Mouse (Mus musculus) 3T3-L1 (cell line): ENCODE data around the gene Zcwpw1.

ENCODE experiments used
- DNase-seq: peaks from one replicate; pipeline ENCODE4 v3.0.0-alpha.2; 2015; ENCODE audit warnings: low read depth, low spot score

Gene Zcwpw1

DNA sequence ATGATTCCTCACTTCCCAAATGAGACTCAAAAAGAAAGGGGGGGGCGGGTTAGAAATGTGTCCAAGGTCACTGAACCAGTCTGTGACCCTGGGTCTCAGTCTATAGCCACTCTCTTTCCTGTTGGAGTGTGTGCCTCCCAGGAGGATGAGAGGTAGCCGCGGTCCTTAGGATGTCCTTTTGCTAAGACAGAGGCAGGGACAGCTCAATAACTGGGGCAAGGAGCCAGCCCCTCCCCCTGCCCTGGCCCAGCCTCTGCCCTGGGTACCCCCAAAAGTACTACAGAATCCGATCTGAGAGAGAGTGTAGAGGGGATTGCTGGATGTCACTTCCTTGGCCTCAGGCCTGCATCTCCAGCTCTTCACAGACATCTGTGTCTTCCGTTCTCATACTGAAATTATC, 32.2 kb upstream of the Zcwpw1 start:
- DNase-seq, result no peak

DNA sequence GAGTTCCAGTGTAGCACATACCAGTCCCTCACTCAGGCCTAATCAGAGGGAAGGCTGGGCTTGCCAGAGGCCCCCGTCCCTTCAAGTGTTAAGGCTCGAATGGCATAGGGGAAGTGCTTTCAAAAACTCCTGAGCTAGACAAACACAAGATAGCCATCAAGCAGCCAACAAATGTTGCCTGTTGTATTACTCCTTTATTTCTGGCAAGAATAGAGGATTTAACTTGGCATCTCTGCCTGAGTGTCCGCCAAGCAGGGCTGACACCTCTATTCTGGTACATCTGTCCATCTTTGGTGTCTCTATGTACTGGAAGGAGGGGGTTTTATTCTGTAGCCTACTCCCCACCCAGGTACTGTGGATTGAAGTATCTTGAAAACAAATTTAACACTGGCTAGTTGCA, 31.5 kb upstream of the Zcwpw1 start:
- DNase-seq, result no peak

DNA sequence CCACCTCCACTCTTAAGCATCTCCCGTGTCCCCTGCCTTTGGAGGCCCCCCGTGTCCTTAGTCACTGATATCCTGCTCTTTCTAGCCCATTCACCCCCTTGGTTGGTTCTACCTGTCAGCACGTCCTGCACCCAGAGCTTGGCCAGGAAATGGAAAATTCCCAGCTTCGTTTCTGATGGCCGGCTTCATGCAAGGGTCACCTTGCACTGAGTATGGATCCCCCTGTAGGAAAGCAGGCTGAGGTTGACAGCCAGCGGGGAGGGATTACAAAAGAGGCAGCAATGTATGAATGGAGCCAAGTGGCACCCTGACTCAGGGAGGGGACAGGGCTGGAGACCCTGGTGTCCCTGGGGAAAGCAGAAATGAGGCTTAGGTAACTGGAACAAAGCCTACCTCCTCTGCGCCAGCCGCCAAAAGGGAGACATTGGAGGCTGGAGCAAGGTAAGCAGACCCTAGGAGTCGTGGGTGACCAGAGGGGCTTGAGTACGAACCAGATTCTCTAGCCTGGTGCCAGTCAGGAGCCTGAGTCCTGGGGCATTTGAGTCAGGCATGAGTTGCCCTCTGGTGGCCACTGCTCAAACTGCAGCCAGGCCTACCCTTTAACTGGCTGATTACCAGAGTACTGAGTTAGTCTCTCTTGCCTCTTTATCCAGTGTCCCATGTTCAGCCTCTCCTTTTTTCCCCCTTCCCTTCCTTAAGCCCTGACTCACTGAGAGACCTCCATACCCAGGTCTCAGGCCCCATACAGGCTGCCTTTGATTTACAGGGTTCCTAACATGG, 30.5 kb upstream of the Zcwpw1 start:
- peak; percentile 96 for DNase-seq

DNA sequence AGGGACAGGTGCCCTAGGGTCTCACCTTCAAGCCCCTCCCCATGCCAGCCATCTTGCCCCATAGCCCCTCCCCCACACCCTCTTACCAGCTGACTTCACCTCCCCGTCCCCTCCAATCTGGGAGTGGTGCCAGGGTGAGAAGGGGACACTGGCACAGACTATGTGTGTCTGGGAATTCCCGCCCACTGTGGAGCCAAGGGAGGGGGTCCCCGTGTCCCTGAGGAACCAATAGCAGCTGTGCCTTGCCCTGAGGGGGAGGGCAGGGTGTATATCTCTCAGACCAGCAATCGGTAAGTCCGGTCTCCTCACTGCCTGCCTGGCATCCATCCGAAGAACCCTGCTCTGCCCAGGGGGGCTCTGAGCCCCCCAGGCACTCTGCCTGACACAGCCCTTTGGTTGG, 29.7 kb upstream of the Zcwpw1 start:
- no peak for DNase-seq

DNA sequence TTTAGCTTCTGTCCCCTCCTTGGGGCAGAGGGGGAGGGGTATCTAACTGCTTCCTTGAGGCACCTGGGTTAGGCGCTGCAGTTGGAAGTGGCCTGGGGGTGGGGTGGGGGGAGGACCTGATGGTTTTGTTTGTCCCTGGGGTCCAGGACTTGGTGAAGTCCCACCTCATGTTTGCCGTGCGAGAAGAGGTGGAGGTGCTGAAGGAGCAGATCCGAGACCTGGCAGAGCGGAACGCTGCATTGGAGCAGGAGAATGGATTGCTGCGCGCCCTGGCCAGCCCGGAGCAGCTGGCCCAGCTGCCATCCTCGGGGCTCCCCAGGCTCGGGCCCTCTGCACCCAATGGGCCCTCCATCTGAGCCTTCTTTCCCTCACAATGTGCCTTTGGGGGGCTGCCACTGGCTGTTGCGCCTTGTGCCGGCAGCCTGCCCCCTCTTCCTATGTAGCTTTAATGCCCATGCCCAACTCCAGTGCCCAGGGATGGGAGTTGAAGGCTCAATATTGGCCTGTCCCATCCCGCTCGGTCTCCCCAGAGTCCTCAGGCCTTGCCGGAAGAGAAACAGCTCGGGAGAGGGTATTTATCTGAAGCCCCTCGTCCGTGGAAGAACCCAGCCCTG, 28.6 kb upstream of the Zcwpw1 start:
- no peak for DNase-seq

DNA sequence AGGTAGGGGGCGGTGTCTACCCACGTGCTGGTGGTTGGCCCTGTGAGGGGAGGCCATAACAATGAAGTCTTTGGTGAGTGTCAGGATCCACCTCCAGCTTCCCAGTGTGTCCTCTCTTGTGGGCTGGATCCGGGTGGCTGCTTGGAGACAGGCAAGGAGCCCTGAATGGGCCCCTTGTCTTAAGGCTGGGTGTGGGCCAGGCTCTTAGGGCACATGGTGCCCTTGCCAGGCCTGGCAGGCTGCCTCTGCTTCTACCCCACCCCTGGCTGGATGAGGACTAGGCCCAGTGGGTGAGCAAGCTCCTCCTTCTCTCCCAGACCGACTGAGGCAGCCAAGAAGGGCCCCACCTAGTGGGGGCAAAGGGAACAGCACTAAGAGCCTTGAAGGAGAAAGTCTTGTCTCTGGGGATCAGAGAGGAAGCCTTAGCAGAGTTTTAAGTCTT, 27.6 kb upstream of the Zcwpw1 start:
- peak; percentile 99 for DNase-seq

DNA sequence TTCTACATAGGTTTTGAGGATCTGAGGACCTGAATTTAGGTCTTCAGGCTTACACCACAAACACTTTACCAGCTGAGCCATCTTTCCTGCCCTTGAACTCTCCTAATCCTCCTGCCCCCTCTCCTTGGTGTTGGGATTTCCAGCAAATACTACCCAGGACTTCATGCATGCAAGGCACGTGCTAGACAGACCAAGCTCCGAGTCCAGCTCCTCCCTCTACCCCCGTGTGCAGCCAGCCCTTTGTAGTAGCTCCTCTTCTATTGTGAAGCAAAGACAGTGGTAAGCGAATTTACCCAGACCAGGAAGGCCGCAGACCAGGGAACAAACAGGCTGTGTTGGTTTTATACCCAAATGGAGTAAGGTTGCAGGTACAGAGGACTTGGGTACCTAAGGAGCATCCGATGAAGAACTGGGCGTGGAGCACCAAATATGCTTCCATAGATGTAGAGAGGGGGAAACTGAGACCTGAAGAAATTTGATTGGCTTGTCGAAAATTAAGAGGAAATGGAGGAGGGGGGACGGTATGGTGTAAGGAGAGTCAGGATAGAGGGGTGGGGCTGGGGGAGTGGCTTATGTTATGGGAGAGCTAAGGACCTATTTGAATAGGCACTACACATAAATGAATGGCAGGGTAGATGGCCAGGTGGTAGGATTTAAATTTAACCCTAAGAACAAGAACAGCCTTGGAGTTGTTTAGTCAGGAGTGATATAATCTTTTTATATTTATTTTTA, 22.8 kb upstream of the Zcwpw1 start:
- no peak for DNase-seq

DNA sequence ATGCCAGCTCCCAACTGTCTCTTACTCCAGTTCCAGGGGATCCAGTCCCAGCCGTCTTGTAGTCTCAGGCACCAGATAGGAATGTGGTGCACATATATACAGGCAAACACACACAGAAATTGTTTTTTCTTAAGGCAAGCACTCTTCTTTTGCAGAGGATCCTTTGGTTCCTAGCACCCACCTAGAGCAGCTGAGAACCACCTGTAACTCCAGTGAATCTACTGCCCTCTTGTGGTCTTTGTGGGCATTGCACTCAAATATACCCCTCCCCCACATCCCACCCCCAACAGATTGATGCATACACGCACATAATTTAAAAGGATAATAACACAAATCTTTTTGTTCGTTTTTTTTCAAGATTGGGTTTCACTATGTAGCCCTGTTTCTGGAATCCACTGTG, 21.3 kb upstream of the Zcwpw1 start:
- peak; percentile 54 for DNase-seq

DNA sequence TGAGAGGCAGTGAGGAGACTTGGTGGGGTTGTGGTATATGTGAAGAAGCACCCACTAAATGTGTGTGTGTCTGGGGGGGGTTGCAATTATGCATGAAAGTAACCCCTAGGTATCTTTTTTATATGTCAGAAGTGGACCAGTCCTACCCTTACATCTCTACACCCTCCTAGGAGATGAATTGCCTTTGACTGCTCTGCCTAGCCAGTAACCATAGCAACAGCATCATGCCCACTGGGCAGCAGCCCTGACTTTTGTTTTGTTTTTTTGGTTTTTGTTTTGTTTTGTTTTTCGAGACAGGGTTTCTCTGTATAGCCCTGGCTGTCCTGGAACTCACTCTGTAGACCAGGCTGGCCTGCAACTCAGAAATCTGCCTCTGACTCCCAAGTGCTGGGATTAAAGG, 19.1 kb upstream of the Zcwpw1 start:
- no peak for DNase-seq

DNA sequence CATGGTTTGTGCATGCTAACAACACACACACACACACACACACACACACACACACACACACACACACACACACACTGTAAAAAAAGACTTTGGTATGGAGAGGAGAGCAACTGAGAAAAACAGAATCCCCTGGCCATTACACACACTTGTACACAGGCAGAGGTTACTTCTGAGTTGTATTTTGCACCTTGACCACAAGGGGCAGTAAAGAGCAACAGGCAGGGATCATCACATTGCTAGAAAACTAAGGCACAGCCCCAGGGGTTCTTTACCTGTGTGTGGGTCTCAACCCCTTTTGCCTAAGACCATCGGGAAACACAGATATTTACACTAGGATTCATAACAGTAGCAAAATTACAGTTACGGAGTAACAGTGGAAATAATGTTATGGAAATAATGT, 16.9 kb upstream of the Zcwpw1 start:
- DNase-seq, result peak; percentile 86

DNA sequence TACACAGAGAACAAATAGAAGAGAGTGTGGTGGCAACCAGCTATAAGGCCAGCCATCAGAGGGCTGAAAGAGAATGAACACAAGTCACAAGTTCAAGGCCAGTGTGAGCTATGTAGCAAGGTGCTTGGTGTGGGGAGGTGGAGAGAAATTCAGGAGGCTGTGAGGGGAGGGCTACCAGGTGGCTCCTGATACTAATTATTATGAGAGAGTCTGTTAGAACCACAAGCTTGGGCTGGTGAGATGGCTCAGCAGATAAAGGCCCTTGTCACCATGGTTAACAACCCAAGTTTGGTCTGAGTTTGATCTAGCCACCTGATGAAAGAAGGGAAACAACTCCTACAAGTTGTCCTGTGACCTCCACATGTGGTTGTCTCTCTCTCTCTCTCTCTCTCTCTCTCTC, 14.8 kb upstream of the Zcwpw1 start:
- no peak for DNase-seq

DNA sequence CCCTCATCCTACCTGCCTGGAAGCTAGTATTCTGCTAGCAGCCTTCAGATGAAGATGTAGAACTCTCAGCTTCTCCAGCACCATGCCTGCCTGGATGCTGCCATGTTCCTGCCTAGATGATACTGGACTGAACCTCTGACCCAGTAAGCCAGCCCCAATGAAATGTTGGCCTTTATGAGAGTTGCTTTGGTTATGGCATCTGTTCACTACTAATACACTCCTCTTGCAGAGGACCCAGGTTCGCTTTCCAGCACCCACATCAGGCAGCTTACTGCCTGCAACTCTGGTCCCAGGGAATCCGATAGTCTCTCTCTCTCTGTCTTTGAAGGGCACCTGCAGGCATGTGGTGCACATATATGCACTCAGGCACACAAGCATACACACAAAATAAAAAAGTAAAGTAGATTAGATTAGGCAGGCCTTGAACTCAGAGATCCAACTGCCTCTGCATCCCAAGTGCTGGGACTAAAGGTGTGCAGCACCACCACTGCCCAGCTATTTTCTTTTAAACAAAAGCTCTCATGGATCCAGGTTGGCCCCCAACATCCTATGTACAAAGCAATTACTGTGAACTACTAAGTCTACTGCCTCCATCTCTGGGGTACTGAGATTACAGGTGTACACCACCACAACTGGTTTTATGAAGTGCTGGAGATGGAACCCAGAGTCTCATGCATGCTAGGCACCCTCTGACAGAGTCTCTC, 11.9 kb upstream of the Zcwpw1 start:
- DNase-seq, result no peak

DNA sequence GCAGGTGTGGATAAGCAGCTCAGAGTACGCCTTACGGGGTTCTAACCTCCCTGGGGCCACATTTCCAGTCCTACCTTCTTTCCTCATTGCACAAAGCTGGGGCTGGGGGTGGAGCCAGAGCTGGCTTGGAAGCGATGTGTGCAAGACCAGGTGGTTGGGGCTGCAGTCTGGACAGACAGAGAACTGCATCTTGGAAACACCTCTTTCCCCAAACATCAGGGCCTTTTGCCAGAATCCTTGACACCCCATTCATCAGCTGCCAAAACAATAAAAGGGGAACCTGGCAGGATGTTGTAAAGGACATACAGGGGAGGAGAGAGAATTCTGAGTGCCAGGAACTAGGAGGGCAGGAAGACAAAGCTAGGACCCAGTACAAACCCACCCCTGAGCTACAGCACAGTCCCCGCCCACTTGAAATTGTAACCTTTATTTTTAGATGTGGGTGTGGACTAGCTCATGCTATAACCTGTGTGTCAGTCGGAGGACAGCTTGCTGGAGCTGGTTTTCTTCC, 11.1 kb upstream of the Zcwpw1 start:
- peak; percentile 79 for DNase-seq

DNA sequence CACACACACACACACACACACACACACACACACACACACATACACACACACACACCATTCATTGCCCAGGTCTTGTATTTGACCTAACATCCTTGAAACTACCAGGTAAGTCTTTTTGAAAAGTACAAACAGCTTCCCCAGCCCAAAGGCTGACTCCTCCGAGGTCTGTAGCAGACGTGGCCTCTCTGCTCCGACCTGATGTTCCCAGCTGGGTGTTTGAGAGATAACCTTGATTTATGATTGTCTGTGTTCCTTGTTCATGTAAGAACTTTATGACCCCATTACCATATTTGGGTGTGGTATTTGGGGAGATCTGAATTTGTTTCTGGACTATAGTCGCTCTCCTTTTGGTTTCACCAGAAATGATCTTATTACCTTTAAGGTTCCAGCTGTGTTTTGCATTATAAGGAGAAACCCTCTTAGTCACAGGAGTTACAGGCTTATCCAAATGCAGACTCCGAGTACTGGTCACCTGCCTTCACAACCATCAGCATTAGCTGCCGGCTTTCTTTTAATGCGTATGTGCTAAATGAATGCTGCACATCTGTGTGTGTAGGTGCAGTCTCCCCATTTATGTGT, 10.2 kb upstream of the Zcwpw1 start:
- DNase-seq, result no peak

DNA sequence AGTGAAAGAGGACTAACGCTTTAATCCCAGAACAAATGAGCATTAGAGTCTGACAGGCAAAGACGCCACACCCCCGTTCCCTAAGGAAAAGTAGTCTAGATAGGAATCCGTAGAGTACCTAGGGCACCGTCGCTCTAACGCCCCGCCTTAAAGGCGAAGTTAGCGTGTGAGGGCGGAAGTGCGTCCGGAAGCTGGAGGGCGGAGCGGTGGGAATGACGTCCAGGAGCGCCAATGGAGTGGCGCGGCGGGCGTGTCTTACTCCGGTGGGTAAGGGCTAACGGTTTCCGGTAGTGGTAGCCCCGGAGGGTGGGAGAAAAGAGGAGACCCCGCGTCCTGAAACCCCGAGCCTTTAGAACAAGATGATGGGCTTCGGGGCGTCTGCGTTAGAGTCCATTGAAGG, 9.0 kb upstream of the Zcwpw1 start, which contains the start of gene Ppp1r35:
Ppp1r35 (plus strand) TSS at position 215 of the 400 bp plus-strand sequence.
- peak; percentile 98 for DNase-seq

DNA sequence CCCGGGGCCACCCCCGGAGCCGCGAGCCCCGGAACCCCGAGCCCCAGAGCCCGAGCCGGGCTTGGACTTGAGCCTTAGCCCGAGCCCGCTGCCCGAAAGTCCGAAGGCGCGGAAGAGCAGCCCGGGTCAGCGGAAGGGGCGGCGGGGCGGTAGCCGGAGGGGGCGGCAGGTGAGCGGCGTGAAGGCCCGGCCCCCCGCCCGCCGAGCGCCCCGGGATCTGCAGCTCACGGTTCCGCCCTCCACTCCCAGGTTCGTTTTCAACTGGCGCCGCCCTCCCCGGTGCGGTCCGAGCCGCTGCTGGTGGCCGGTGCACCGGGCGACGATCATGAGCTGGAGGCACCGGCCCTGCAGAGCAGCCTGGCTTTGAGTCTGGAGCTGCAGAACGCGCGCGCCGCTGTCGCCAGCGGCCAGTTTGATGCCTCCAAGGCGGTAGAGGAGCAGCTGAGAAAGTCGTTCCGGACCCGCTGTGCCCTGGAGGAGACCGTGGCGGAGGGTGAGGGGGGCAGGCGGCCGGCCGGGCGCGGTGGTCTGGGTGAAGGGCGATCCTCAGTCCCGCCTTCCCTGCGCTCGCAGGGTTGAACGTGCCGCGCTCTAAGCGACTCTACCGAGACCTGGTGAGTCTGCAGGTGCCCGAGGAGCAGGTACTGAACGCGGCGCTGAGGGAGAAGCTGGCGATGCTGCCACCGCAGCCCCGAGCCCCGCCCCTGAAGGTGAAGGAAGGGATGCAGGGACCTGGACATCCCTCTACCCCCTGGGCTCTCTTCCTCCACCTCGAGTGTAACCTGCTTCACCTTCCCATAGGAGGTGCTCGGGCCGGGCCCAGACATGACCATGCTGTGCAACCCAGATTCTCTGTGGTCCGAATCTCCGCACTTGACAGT, 8.3 kb upstream of the Zcwpw1 start:
- peak; percentile 55 for DNase-seq

DNA sequence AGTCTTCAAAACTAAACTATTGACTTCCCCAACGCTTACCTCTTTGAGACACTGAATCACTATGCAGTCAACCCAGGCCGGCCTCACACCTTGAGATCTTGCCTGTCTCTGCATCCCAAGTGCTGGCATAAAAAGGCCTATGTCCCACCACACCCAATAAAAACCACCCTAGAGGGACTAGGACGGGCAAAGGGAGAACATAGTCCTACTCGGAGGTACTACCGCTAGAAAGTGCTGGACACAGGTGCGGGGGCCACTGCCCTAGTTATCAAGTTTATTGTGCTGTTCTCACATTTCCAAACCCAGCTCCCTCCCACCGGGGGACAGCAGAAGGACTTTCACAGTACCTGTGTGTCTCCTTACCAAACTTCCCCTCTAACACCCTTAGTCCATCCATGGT, 5.9 kb upstream of the Zcwpw1 start:
- no peak for DNase-seq

DNA sequence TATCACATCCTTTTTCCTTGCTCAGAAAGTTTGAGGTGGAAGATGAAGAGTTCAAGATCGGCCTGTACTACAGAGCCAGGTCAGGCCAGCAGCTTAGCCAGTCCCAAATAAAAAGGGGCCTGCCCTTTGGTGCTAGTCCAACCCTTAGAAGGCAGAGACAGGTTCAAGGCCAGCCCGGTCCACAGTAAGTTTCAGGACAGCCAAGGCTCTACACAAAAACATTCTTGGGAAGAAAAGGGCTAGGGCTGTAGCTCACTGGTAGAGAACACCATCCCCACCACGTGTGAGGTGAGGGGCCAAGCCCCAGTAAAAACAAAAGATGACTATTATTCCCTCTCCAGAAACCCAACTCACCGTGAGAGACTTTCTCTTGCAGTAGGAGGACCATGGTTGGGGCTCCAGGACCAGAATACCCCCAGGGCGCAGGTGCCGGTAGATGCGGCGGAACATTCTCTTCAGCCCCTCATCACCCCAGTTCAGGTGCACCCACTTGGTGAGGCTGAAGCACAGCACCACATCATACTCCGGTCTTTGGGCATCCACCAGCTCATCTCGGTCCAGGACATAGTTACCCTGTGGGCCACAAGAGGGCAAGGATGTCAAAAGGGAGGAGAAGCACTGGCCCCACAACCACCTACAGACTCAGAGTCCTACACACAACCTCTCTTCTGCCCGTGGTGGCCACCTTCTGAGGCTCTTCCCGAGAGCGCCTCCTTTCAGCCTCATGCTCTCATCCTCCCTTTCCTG, 4.6 kb upstream of the Zcwpw1 start:
- no peak for DNase-seq

DNA sequence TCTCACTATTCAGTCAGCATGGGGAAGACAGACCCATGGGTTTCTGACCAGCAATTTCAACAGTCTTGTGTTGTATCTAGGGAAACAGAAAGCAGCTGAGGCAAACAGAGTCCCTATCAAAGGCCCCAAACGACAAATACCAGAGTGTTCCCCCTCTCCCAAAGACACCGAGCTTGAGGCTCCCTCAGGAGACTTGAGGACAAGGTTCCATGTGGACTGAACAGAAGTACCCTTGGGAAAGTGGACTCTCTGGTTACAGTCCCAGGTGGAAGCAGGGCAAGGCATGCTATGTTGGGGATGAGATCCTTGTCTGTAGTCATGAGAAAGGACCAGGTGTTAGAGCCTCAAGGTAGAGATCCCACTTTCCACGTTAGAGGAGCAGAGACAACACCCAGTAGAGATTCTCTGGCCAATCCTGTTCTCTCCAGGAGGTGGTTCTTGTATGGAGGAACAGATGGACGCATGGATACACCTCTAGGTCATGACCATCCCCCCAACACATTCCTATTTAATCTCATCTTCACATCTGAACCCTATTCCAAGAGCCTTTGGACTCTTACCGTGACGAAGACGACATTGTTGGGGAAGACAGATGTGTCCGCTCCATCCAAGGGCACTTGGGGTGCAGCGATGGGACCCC, 3.6 kb upstream of the Zcwpw1 start:
- DNase-seq, result no peak
